Mouse (Mus musculus) forebrain, embryonic 14.5 days (tissue): ENCODE measurements around the gene Ecpas. TPM values are rescaled to one million over a fixed set of nuclear protein-coding genes. Genes with fewer than 3 reads are reported as not detected.
A peak's percentile ranks its signal among the peaks of the same experiment; 100 is the strongest.

Experiments used
- ATAC-seq: fragments of 200-750 bp; cut with Nextera tagmentation; 2 replicates; pipeline ENCODE4 v1.8.0; 2017; ENCODE audit warnings: mild to moderate bottlenecking, moderate library complexity
- DNase-seq: peaks from one replicate; pipeline ENCODE4 v3.0.0-alpha.2; 2015; ENCODE audit warnings: low spot score
- H3K27ac ChIP-seq: fragments of 300-500 bp; sonication (generic); 2 replicates; pipeline ENCODE4 v1.5.1; 2014; ENCODE audit warnings: low read depth, mild to moderate bottlenecking, control low read depth, low read length, moderate library complexity
- H3K27me3 ChIP-seq: fragments of 300-500 bp; sonication (generic); replicated peaks from 2 replicates; pipeline ENCODE4 v1.6.1; 2014; ENCODE audit warnings: low read length, control low read depth, mixed read lengths; ENCODE audit not compliant: control insufficient read depth, insufficient read depth
- H3K36me3 ChIP-seq: fragments of 300-500 bp; sonication (generic); 2 replicates; pipeline ENCODE4 v1.6.1; 2014; ENCODE audit warnings: low read length, control low read depth; ENCODE audit not compliant: control insufficient read depth, insufficient read depth
- H3K4me1 ChIP-seq: fragments of 300-500 bp; sonication (generic); 2 replicates; pipeline ENCODE4 v1.6.1; 2014; ENCODE audit warnings: antibody characterized with exemption, low read length, control low read depth; ENCODE audit not compliant: control insufficient read depth, insufficient read depth
- H3K4me2 ChIP-seq: fragments of 300-500 bp; sonication (generic); 2 replicates; pipeline ENCODE4 v1.6.1; 2014; ENCODE audit warnings: mild to moderate bottlenecking, control low read depth, low read length
- H3K4me3 ChIP-seq: fragments of 300-500 bp; sonication (generic); 2 replicates; pipeline ENCODE4 v1.5.1; 2014; ENCODE audit warnings: low read depth, low read length, control low read depth
- H3K9ac ChIP-seq: fragments of 300-500 bp; sonication (generic); 2 replicates; pipeline ENCODE4 v1.6.1; 2014; ENCODE audit warnings: mild to moderate bottlenecking, low read length, control low read depth, moderate library complexity
- H3K9me3 ChIP-seq: fragments of 300-500 bp; sonication (generic); replicated peaks from 2 replicates; pipeline ENCODE4 v1.6.1; 2016; ENCODE audit warnings: low read length, control low read depth, mixed read lengths; ENCODE audit not compliant: control insufficient read depth
- WGBS: fragments of 180-500 bp; shearing (Covaris S2); extraction: QIAGEN DNeasy Blood & Tissue Kit; methylation state at CpG from one replicate; pipeline ENCODE4 v1.1.7; 2014; 5-methylcytosine and 5-hydroxymethylcytosine counted together
- polyA plus RNA-seq: library from polyadenylated mRNA; unstranded; fragments of >200 nt; fragmentation: Nextera tagmentation; extraction: Ambion mirVana; gene quantifications from 2 replicates; pipeline ENCODE4 v1.2.1, GENCODE M21; 2014

Gene Ecpas
- polyA plus RNA-seq, 1 experiment from 2014 or later: 26.7 TPM

GRCm38 (mm10) chr4:58935846-58936245, 23.3 kb upstream of the Ecpas start:
- H3K9me3 ChIP-seq: no peaks in the 10 kb centered on the region
- no peaks in the 10 kb centered on the region for H3K27me3 ChIP-seq
- H3K4me3 ChIP-seq: no peak overlapping the region
- no peak overlapping the region for H3K4me2 ChIP-seq
- peaks cover 5% of the 10 kb centered on the region; the same call in 1 of the 2 replicates for H3K4me1 ChIP-seq
- no peak overlapping the region for H3K27ac ChIP-seq
- 48% methylated on average over 3 of the region's 3 CpGs for WGBS
- no peak for ATAC-seq
- H3K36me3 ChIP-seq: no peaks in the 10 kb centered on the region
- DNase-seq: no peak
- H3K9ac ChIP-seq: no peak overlapping the region

GRCm38 (mm10) chr4:58934746-58935476, 22.4 kb upstream of the Ecpas start:
- ATAC-seq: peak; percentile 93
- DNase-seq: peak; percentile 82
- Histone ChIP-seq H3K4me3 (no peak overlapping the region), H3K4me1 (peaks cover 5% of the 10 kb centered on the region; the same call in 1 of the 2 replicates), H3K9ac (no peak overlapping the region), H3K27ac (no peak overlapping the region; the same call in 1 of the 2 replicates), H3K27me3 (no peaks in the 10 kb centered on the region), H3K36me3 (no peaks in the 10 kb centered on the region), H3K9me3 (no peaks in the 10 kb centered on the region), H3K4me2 (no peak overlapping the region)
- 53% methylated on average over 15 of the region's 15 CpGs for WGBS

GRCm38 (mm10) chr4:58934308-58934707, 21.8 kb upstream of the Ecpas start:
- ATAC-seq (peak; percentile 12; the same call in 1 of the 2 replicates), DNase-seq (no peak)
- H3K27ac ChIP-seq: no peak overlapping the region
- H3K36me3 ChIP-seq: no peaks in the 10 kb centered on the region
- no peak overlapping the region for H3K4me3 ChIP-seq
- no peaks in the 10 kb centered on the region for H3K27me3 ChIP-seq
- no peak overlapping the region for H3K9ac ChIP-seq
- 83% methylated on average over 4 of the region's 4 CpGs for WGBS
- no peak overlapping the region for H3K4me2 ChIP-seq
- H3K9me3 ChIP-seq: no peaks in the 10 kb centered on the region
- peaks cover 5% of the 10 kb centered on the region; the same call in 1 of the 2 replicates for H3K4me1 ChIP-seq

GRCm38 (mm10) chr4:58932541-58932940, 20.0 kb upstream of the Ecpas start:
- H3K9ac ChIP-seq: no peak overlapping the region
- no peak overlapping the region for H3K27ac ChIP-seq
- 89% methylated on average over 6 of the region's 6 CpGs for WGBS
- H3K9me3 ChIP-seq: no peaks in the 10 kb centered on the region
- H3K27me3 ChIP-seq: no peaks in the 10 kb centered on the region
- no peak for ATAC-seq
- H3K4me1 ChIP-seq: peaks cover 5% of the 10 kb centered on the region; the same call in 1 of the 2 replicates
- DNase-seq: no peak
- H3K4me2 ChIP-seq: no peak overlapping the region
- no peak overlapping the region for H3K4me3 ChIP-seq
- no peaks in the 10 kb centered on the region for H3K36me3 ChIP-seq

- H3K9me3 ChIP-seq: no peaks in the 10 kb centered on the region; the same call in 1 of the 2 replicates
Measured at GRCm38 (mm10) chr4:58927661-58928060, 15.1 kb upstream of the Ecpas start.

GRCm38 (mm10) chr4:58926120-58926519, 13.6 kb upstream of the Ecpas start:
- Histone ChIP-seq H3K4me2 (no peak overlapping the region), H3K9ac (no peak overlapping the region), H3K9me3 (no peaks in the 10 kb centered on the region; the same call in 1 of the 2 replicates), H3K27me3 (no peaks in the 10 kb centered on the region), H3K4me3 (no peak overlapping the region), H3K27ac (no peak overlapping the region), H3K4me1 (no peaks in the 10 kb centered on the region), H3K36me3 (no peaks in the 10 kb centered on the region)
- no peak for DNase-seq
- ATAC-seq: no peak
- 57% methylated on average over 2 of the region's 2 CpGs for WGBS

More at GRCm38 (mm10) chr4:58927661-58928060, 15.1 kb upstream of the Ecpas start:
- Histone ChIP-seq H3K4me2 (no peak overlapping the region), H3K4me1 (no peaks in the 10 kb centered on the region), H3K27me3 (no peaks in the 10 kb centered on the region), H3K36me3 (no peaks in the 10 kb centered on the region), H3K27ac (no peak overlapping the region), H3K4me3 (no peak overlapping the region), H3K9ac (no peak overlapping the region)
- DNase-seq (no peak), ATAC-seq (no peak)
- 67% methylated on average over 3 of the region's 3 CpGs for WGBS

- no peak for ATAC-seq
- no peak overlapping the region for H3K27ac ChIP-seq
- H3K9me3 ChIP-seq: no peaks in the 10 kb centered on the region; the same call in 1 of the 2 replicates
- no peaks in the 10 kb centered on the region for H3K4me1 ChIP-seq
- no peak overlapping the region for H3K4me2 ChIP-seq
- H3K36me3 ChIP-seq: no peaks in the 10 kb centered on the region
- DNase-seq: no peak
- 33% methylated on average over 5 of the region's 5 CpGs for WGBS
- H3K27me3 ChIP-seq: no peaks in the 10 kb centered on the region
- no peak overlapping the region for H3K4me3 ChIP-seq
- H3K9ac ChIP-seq: no peak overlapping the region
Measured at GRCm38 (mm10) chr4:58925664-58926063, 13.1 kb upstream of the Ecpas start.

GRCm38 (mm10) chr4:58923933-58924332, 11.4 kb upstream of the Ecpas start:
- no peaks in the 10 kb centered on the region for H3K4me1 ChIP-seq
- H3K27ac ChIP-seq: no peak overlapping the region
- WGBS: 73% methylated on average over 2 of the region's 2 CpGs
- no peaks in the 10 kb centered on the region; the same call in 1 of the 2 replicates for H3K9me3 ChIP-seq
- no peaks in the 10 kb centered on the region for H3K36me3 ChIP-seq
- no peak overlapping the region for H3K9ac ChIP-seq
- no peak for DNase-seq
- ATAC-seq: no peak
- H3K4me3 ChIP-seq: no peak overlapping the region
- H3K4me2 ChIP-seq: no peak overlapping the region
- no peaks in the 10 kb centered on the region for H3K27me3 ChIP-seq

- Histone ChIP-seq H3K9ac (no peak overlapping the region), H3K36me3 (no peaks in the 10 kb centered on the region), H3K27ac (no peak overlapping the region), H3K27me3 (no peaks in the 10 kb centered on the region), H3K4me3 (no peak overlapping the region), H3K4me1 (peaks cover 5% of the 10 kb centered on the region), H3K9me3 (no peaks in the 10 kb centered on the region), H3K4me2 (no peak overlapping the region)
- DNase-seq (no peak), ATAC-seq (no peak)
- 81% methylated on average over 8 of the region's 8 CpGs for WGBS
Measured at GRCm38 (mm10) chr4:58915081-58915826, 2.7 kb upstream of the Ecpas start.
